Mouse (Mus musculus) midbrain, postnatal 0 days (tissue): ENCODE measurements around the gene Gm12258. TPM values are rescaled to one million over a fixed set of nuclear protein-coding genes. Genes with fewer than 3 reads are reported as not detected.

Experiments
- ATAC-seq: fragments of 200-750 bp; cut with Nextera tagmentation; 2 replicates; pipeline ENCODE4 v1.8.0; 2017; ENCODE audit warnings: moderate number of reproducible peaks, mild to moderate bottlenecking, moderate TSS enrichment, moderate library complexity; ENCODE audit not compliant: low FRiP score
- DNase-seq: peaks from one replicate; pipeline ENCODE4 v3.0.0-alpha.2; 2015; ENCODE audit warnings: low spot score
- H3K27ac ChIP-seq: fragments of 300-500 bp; sonication (generic); 2 replicates; pipeline ENCODE4 v1.5.1; 2014; ENCODE audit warnings: low read depth, mild to moderate bottlenecking, low read length, mixed read lengths
- H3K27me3 ChIP-seq: fragments of 300-500 bp; sonication (generic); 2 replicates; pipeline ENCODE4 v1.6.1; 2014; ENCODE audit warnings: low read length, control low read depth, mixed read lengths; ENCODE audit not compliant: insufficient read depth
- H3K36me3 ChIP-seq: fragments of 300-500 bp; sonication (generic); 2 replicates; pipeline ENCODE4 v1.6.1; 2014; ENCODE audit warnings: low read length, control low read depth, mixed read lengths; ENCODE audit not compliant: insufficient read depth
- H3K4me1 ChIP-seq: fragments of 300-500 bp; sonication (generic); 2 replicates; pipeline ENCODE4 v1.6.1; 2014; ENCODE audit warnings: mild to moderate bottlenecking, control low read depth, antibody characterized with exemption, low read length, mixed read lengths; ENCODE audit not compliant: insufficient read depth
- H3K4me2 ChIP-seq: fragments of 300-500 bp; sonication (generic); 2 replicates; pipeline ENCODE4 v1.6.1; 2014; ENCODE audit warnings: low read depth, mild to moderate bottlenecking, low read length, mixed read lengths; ENCODE audit not compliant: poor library complexity, severe bottlenecking
- H3K4me3 ChIP-seq: fragments of 300-500 bp; sonication (generic); 2 replicates; pipeline ENCODE4 v1.5.1; 2014; ENCODE audit warnings: low read depth, mild to moderate bottlenecking, low read length, moderate library complexity
- H3K9ac ChIP-seq: fragments of 300-500 bp; sonication (generic); replicated peaks from 2 replicates; pipeline ENCODE4 v1.6.1; 2014; ENCODE audit warnings: mild to moderate bottlenecking, low read length, moderate library complexity, mixed read lengths; ENCODE audit not compliant: poor library complexity, severe bottlenecking
- H3K9me3 ChIP-seq: fragments of 300-500 bp; sonication (generic); 2 replicates; pipeline ENCODE4 v1.6.1; 2016; ENCODE audit warnings: low read length, control low read depth
- CTCF ChIP-seq: IDR thresholded peaks from 2 replicates; pipeline ENCODE4 v1.5.1; 2016; ENCODE audit warnings: antibody characterized with exemption, mild to moderate bottlenecking
- WGBS: fragments of 180-500 bp; shearing (Covaris S2); extraction: QIAGEN DNeasy Blood & Tissue Kit; methylation state at CpG from one replicate; pipeline ENCODE4 v1.1.7; 2014; 5-methylcytosine and 5-hydroxymethylcytosine counted together
- polyA plus RNA-seq: library from polyadenylated mRNA; unstranded; fragments of >200 nt; fragmentation: Nextera tagmentation; extraction: Ambion mirVana; gene quantifications from 2 replicates; pipeline ENCODE4 v1.2.1, GENCODE M21; 2015
- total RNA-seq: library from RNA; depleted of rRNA; stranded (reverse); fragments of >200 nt; gene quantifications from 2 replicates; pipeline ENCODE4 v1.2.3, GENCODE M21; 2014

The Gm12258 gene
- total and polyA plus RNA-seq, 2 experiments from 2014 or later = 10.5 to 13.6 TPM

GRCm38 (mm10) chr11:58849731-58850130 lies 2.8 kb downstream of the Gm12258 start:
- WGBS = 79% methylated on average over 2 of the region's 2 CpGs
- TF ChIP-seq CTCF = no peak
- no peak for DNase-seq
- no peak for ATAC-seq
- Histone ChIP-seq H3K9me3 (no peaks in the 10 kb centered on the region), H3K27me3 (no peaks in the 10 kb centered on the region), H3K36me3 (peaks cover 15% of the 10 kb centered on the region), H3K4me2 (no peak overlapping the region), H3K4me3 (no peak overlapping the region), H3K9ac (no peak overlapping the region), H3K27ac (no peak overlapping the region), H3K4me1 (peaks cover 10% of the 10 kb centered on the region; the same call in 1 of the 2 replicates)

- ATAC-seq = no peak
- DNase-seq = no peak
- H3K36me3 ChIP-seq = peaks cover 43% of the 10 kb centered on the region
- no peak for TF ChIP-seq CTCF
- 96% methylated on average over 8 of the region's 8 CpGs for WGBS
- H3K4me1 ChIP-seq = no peaks in the 10 kb centered on the region
- H3K27ac ChIP-seq = no peak overlapping the region
- H3K27me3 ChIP-seq = no peaks in the 10 kb centered on the region
- H3K9ac ChIP-seq = no peak overlapping the region
- H3K9me3 ChIP-seq = 0 out of 2 replicates have a peak, but pooled peaks cover 3% of the 10 kb centered on the region
- no peak overlapping the region for H3K4me3 ChIP-seq
- no peak overlapping the region for H3K4me2 ChIP-seq
Measured at GRCm38 (mm10) chr11:58860744-58861143, 13.8 kb downstream of the Gm12258 start.

GRCm38 (mm10) chr11:58867039-58867953 lies 20.3 kb downstream of the Gm12258 start, which contains the start of gene 2810021J22Rik:
TSS of gene 2810021J22Rik (plus strand) at chr11:58867216.
- peak within 1 kb of the TSS; percentile 79 for H3K27ac ChIP-seq
- H3K9me3 ChIP-seq = no peaks in the 10 kb centered on the region
- 0 out of 2 replicates have a peak, but pooled peaks have one; percentile 9 for TF ChIP-seq CTCF
- peak; percentile 87 for DNase-seq
- peak within 1 kb of the TSS; percentile 86 for H3K9ac ChIP-seq
- no peaks in the 10 kb centered on the region for H3K27me3 ChIP-seq
- H3K4me2 ChIP-seq = peak within 1 kb of the TSS; percentile 63
- H3K36me3 ChIP-seq = peaks cover 9% of the 10 kb centered on the region; the same call in 1 of the 2 replicates
- ATAC-seq = peak; percentile 89
- peaks cover 9% of the 10 kb centered on the region; the same call in 1 of the 2 replicates for H3K4me1 ChIP-seq
- peak within 1 kb of the TSS; percentile 79 for H3K4me3 ChIP-seq
- WGBS = 4% methylated on average over 37 of the region's 37 CpGs

GRCm38 (mm10) chr11:58867954-58868330 lies 21.0 kb downstream of the Gm12258 start:
- ATAC-seq = no peak
- WGBS = 85% methylated on average over 6 of the region's 6 CpGs
- peak overlapping the region; percentile 86 for H3K9ac ChIP-seq

GRCm38 (mm10) chr11:58870961-58871360 lies 24.0 kb downstream of the Gm12258 start:
- H3K27ac ChIP-seq = no peak overlapping the region
- H3K4me2 ChIP-seq = no peak overlapping the region
- peaks cover 9% of the 10 kb centered on the region; the same call in 1 of the 2 replicates for H3K4me1 ChIP-seq
- TF ChIP-seq CTCF = no peak
- DNase-seq = no peak
- no peak overlapping the region for H3K9ac ChIP-seq
- no peak for ATAC-seq
- H3K27me3 ChIP-seq = no peaks in the 10 kb centered on the region
- H3K9me3 ChIP-seq = no peaks in the 10 kb centered on the region
- H3K4me3 ChIP-seq = no peak overlapping the region
- 94% methylated on average over 4 of the region's 4 CpGs for WGBS
- H3K36me3 ChIP-seq = peaks cover 9% of the 10 kb centered on the region; the same call in 1 of the 2 replicates

More at GRCm38 (mm10) chr11:58867954-58868330, 21.0 kb downstream of the Gm12258 start:
- H3K27ac ChIP-seq = 0 out of 2 replicates have a peak overlapping the region, but pooled peaks have one; percentile 79
- no peak for TF ChIP-seq CTCF
- peaks cover 9% of the 10 kb centered on the region; the same call in 1 of the 2 replicates for H3K4me1 ChIP-seq
- no peaks in the 10 kb centered on the region for H3K9me3 ChIP-seq
- H3K27me3 ChIP-seq = no peaks in the 10 kb centered on the region
- H3K4me2 ChIP-seq = peak overlapping the region; percentile 63
- DNase-seq = no peak
- H3K4me3 ChIP-seq = peak overlapping the region; percentile 79
- peaks cover 9% of the 10 kb centered on the region; the same call in 1 of the 2 replicates for H3K36me3 ChIP-seq

- no peak overlapping the region for H3K4me2 ChIP-seq
- H3K4me3 ChIP-seq = no peak overlapping the region
- H3K27ac ChIP-seq = no peak overlapping the region
- 84% methylated on average over 8 of the region's 8 CpGs for WGBS
- H3K9me3 ChIP-seq = no peaks in the 10 kb centered on the region
- no peaks in the 10 kb centered on the region for H3K27me3 ChIP-seq
- ATAC-seq (no peak), DNase-seq (no peak)
- no peak for TF ChIP-seq CTCF
- H3K9ac ChIP-seq = no peak overlapping the region
- peaks cover 36% of the 10 kb centered on the region for H3K36me3 ChIP-seq
- H3K4me1 ChIP-seq = no peaks in the 10 kb centered on the region
Measured at GRCm38 (mm10) chr11:58883756-58884155, 36.8 kb downstream of the Gm12258 start.
